Mouse (Mus musculus) erythroblast, embryonic 14.5 days (primary cell): ENCODE measurements around the gene Sumo1. TPM values are rescaled to one million over a fixed set of nuclear protein-coding genes. Genes with fewer than 3 reads are reported as not detected.

ENCODE experiments used
- H3K27me3 ChIP-seq: 2 replicates; pipeline ENCODE4 v1.6.1; 2012; ENCODE audit warnings: inconsistent platforms; ENCODE audit not compliant: control insufficient read depth
- H3K36me3 ChIP-seq: 2 replicates; pipeline ENCODE4 v1.6.1; 2012; ENCODE audit warnings: mild to moderate bottlenecking, inconsistent platforms; ENCODE audit not compliant: control insufficient read depth
- H3K4me1 ChIP-seq: 2 replicates; pipeline ENCODE4 v1.6.1; 2012; ENCODE audit warnings: inconsistent platforms; ENCODE audit not compliant: control insufficient read depth
- H3K4me3 ChIP-seq: replicated peaks from 2 replicates; pipeline ENCODE3; 2012; ENCODE audit warnings: moderate library complexity, mild to moderate bottlenecking, inconsistent platforms
- H3K9me3 ChIP-seq: 2 replicates; pipeline ENCODE4 v1.6.1; 2012; ENCODE audit warnings: low read length, inconsistent platforms, mixed read lengths; ENCODE audit not compliant: control insufficient read depth
- GATA1 ChIP-seq: IDR thresholded peaks from 2 replicates; pipeline ENCODE4 v1.6.1; 2012; ENCODE audit warnings: low read length, inconsistent platforms, mixed read lengths
- TAL1 ChIP-seq: IDR thresholded peaks from 3 replicates; pipeline ENCODE4 v1.6.1; 2012; ENCODE audit warnings: low read length, inconsistent platforms, mixed read lengths
- polyA plus RNA-seq: library from polyadenylated mRNA; stranded (reverse); fragments of >175 nt; gene quantifications from 2 replicates; pipeline ENCODE4 v1.2.3, GENCODE M21; 2012

The Sumo1 gene
- polyA plus RNA-seq, 1 experiment: 12.2 TPM

DNA sequence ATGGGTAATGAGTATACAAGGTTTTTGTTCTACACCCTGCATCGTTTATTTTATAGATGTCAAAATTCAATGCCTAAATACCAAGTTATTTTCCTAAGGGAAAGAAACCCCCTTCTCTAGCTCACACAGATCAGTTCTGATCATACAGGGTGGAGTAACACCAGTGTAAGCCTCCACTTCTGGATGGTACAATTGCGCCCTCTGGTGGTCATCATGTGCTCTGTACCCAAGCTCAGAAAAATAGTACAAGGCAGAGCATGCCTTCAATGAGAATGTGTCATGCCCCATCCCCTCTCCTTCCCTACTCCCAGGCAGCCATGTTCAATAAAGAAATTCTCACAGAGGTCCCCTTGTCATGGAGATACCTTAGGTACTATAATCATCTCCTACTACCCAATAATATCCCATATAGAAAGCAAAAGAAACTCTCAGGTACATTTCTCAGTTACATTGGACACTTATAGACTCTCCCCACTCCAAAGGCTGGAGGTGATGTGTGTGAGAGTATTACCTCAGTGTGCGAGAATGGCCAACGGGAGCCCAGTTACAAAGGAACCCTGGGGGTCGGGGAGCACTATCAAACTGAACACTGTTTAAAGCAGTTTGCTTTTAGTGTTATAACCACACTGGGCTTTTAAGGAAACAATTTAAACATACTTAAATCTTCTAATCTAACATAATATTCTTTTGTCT, 47.2 kb downstream of the Sumo1 start:
- no peak overlapping the region for H3K4me3 ChIP-seq
- TF ChIP-seq GATA1 (no peak), TAL1 (no peak)
- H3K9me3 ChIP-seq: no peaks in the 10 kb centered on the region
- 0 out of 2 replicates have a peak, but pooled peaks cover 1% of the 10 kb centered on the region for H3K4me1 ChIP-seq
- no peaks in the 10 kb centered on the region for H3K36me3 ChIP-seq
- H3K27me3 ChIP-seq: no peaks in the 10 kb centered on the region

DNA sequence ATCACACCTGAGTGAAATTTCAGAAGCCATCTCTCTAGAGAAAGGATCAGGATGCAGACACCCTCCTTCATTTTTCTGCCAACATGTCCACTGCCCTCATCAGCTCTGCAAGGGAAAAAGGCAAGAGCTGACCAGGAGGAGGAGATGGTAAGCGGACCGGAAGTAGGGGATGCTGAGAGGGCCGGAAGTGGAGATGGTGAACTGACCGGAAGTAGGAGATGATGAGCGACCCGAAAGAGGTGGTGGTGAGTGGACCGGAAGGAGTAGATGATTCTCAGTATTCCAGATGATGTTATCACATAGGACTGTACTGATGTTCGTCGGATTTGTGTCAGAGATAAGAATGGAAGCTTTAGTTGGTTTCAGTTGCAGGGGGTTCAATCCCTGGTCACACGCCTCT, 51.4 kb downstream of the Sumo1 start:
- no peaks in the 10 kb centered on the region for H3K36me3 ChIP-seq

DNA sequence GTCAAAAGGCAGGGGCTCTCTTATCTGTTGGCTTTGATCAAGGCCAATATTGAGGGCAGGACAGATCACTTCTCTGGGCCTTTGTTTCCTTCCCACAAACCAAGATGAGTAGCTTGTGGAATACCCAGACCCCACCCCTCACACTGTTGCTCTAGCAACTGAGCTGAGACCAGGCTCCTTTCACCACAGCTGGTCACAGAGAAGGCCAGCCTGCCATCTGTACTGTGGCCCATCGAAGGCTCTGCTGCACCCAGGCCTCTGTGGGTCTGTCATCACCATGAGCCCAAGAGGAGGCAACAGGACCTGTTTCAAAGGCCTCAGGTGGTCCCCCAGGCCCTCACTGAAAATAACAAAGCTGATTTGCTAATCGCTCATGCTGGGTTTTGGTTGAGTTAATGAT, 55.6 kb downstream of the Sumo1 start:
- no peak overlapping the region for H3K4me3 ChIP-seq
- no peaks in the 10 kb centered on the region for H3K27me3 ChIP-seq
- H3K9me3 ChIP-seq: no peaks in the 10 kb centered on the region
- no peaks in the 10 kb centered on the region for H3K4me1 ChIP-seq
- H3K36me3 ChIP-seq: no peaks in the 10 kb centered on the region
- TF ChIP-seq TAL1: no peak
- TF ChIP-seq GATA1: no peak

More for the DNA sequence above, 51.4 kb downstream of the Sumo1 start:
- Histone ChIP-seq H3K4me1 (no peaks in the 10 kb centered on the region), H3K9me3 (no peaks in the 10 kb centered on the region), H3K27me3 (no peaks in the 10 kb centered on the region), H3K4me3 (no peak overlapping the region)
- TF ChIP-seq TAL1 (no peak), GATA1 (no peak)

DNA sequence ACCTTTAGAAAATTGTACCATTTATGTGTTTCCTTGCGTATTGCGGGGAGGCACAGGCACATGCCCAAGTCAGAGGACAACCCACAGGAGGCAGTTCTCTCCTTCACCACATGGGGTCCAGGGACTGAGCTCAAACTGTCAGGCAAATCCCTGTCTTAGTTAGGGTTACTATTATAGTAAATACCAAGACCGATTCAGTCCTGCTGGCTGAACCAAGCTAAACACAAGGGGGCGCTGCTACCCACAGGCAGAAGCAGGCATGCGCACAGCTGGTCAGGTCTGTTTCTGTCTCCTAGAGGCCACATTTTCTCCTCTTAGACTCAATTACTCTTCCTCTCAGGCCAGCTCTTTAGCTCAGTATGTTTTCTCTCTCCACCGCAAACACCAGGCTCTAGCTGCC, 56.8 kb downstream of the Sumo1 start:
- no peaks in the 10 kb centered on the region for H3K9me3 ChIP-seq
- H3K4me3 ChIP-seq: no peak overlapping the region
- no peaks in the 10 kb centered on the region for H3K36me3 ChIP-seq
- H3K27me3 ChIP-seq: no peaks in the 10 kb centered on the region
- H3K4me1 ChIP-seq: no peaks in the 10 kb centered on the region
- no peak for TF ChIP-seq GATA1
- no peak for TF ChIP-seq TAL1

DNA sequence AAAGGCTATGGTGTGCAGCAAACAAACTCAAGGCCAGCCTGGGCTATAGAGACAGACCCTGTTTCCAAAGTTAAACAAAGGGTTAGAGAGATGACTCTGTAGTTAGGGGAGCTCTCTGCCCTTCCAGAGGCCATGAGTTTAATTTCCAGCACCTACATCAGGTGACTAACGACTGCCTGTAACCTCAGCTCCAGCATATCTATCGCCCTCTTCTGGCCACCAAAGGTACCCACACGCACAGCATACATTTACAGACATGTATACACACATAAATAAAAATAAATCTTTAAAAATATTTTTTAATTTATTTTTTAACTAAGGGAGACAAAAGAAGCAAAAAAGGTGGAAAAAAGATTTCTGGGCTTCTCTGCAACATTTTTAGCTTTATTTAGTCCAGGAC, 59.7 kb downstream of the Sumo1 start:
- no peaks in the 10 kb centered on the region for H3K27me3 ChIP-seq
- TF ChIP-seq GATA1 (no peak), TAL1 (no peak)
- H3K9me3 ChIP-seq: no peaks in the 10 kb centered on the region
- H3K36me3 ChIP-seq: no peaks in the 10 kb centered on the region
- H3K4me1 ChIP-seq: no peaks in the 10 kb centered on the region
- no peak overlapping the region for H3K4me3 ChIP-seq

DNA sequence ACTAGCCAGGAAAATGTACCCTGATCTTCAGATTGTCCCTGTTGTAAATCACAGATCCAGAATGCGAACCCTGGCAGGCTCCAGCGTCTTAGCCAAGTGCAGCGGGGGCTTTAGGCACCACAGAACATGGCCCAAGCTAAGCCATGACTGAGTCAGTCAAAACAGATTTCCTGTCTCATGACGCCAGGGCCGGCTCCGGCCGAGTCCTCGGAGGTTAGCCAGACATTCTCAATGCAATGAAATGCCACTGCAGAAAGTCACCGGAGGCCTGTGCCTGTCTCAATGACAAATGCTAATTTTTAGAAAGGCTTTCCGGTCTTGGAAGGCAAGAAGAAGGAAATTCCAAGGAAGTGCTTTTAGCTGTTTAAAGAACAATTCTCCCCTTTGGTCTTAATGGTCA, 60.7 kb downstream of the Sumo1 start:
- H3K27me3 ChIP-seq: no peaks in the 10 kb centered on the region
- no peak for TF ChIP-seq TAL1
- no peak for TF ChIP-seq GATA1
- no peaks in the 10 kb centered on the region for H3K36me3 ChIP-seq
- no peak overlapping the region for H3K4me3 ChIP-seq
- H3K9me3 ChIP-seq: no peaks in the 10 kb centered on the region
- no peaks in the 10 kb centered on the region for H3K4me1 ChIP-seq

DNA sequence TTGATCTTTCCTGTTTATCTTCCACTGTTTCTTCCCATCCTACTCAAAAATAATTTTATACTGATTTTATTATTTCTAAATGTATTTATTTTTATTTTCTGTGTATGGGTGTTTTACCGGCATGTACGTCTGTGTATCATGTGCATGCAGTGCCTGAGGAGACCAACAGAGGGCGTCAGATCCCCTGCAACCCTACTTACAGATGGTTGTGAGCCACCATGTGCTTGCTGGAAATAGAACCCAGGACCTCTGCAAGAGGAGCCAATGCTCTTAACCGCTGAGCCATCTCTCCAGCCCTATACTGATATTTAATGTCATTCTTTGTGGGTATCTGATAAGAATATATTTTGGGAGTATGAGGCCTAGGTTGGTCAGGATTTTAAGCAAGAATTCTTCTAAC, 61.2 kb downstream of the Sumo1 start:
- Histone ChIP-seq H3K9me3 (no peaks in the 10 kb centered on the region), H3K36me3 (no peaks in the 10 kb centered on the region), H3K4me3 (no peak overlapping the region), H3K4me1 (no peaks in the 10 kb centered on the region), H3K27me3 (no peaks in the 10 kb centered on the region)
- no peak for TF ChIP-seq TAL1
- no peak for TF ChIP-seq GATA1

DNA sequence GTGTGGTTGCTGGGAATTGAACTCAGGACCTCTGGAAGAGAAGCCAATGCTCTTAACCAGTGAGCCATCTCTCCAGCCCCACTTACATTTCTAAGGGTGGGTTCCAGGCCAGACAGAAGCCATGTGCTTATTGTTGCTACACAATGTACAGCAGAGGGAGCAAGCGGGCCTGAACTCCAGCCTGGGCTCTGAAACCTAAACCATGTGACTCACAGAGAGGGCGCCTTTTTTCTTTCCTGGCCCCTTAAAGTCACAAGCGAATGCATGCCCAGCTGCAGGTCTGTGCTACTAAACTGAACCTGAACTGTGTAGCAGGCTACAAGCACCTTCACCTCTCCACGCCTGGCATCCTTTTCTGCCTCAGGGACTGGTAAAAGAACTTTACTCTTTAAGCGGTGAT, 61.7 kb downstream of the Sumo1 start:
- TF ChIP-seq GATA1: no peak
- no peak for TF ChIP-seq TAL1
- H3K36me3 ChIP-seq: no peaks in the 10 kb centered on the region

DNA sequence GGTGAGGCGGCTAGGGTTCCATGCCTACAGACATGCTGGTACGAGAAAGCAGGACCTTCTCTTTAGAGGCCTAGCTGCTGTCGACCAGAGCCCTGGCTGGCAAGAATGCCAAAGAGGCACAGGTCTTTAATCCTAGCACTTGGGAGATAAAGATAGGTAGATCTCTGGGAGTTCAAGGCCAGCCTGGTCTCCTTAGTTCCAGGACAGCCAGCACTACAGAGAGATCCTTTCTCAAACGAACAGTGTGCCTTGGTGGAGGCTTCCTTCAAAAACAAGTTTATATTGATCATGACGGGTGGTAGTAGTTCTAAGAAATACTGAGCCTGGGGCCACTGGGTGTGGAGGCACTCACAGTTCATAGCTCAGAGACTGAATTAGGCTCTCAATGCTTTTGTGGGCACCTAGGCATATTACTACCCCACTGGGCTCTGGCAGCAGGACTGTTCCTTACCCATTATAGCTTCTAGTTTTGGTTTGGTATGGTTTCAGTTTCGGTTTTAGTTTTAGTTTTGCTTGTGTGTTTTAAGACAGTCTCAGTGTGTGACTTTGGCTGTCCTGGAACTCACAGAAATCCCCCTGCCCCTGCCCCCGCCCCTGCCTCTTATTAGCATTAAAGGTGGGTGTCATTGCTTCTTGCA, 62.4 kb downstream of the Sumo1 start:
- Histone ChIP-seq H3K9me3 (no peaks in the 10 kb centered on the region), H3K36me3 (no peaks in the 10 kb centered on the region), H3K27me3 (no peaks in the 10 kb centered on the region), H3K4me1 (no peaks in the 10 kb centered on the region; the same call in 1 of the 2 replicates), H3K4me3 (no peak overlapping the region)
- TF ChIP-seq TAL1: no peak
- no peak for TF ChIP-seq GATA1

More for the DNA sequence above, 61.7 kb downstream of the Sumo1 start:
- H3K4me3 ChIP-seq: no peak overlapping the region
- H3K9me3 ChIP-seq: no peaks in the 10 kb centered on the region
- H3K27me3 ChIP-seq: no peaks in the 10 kb centered on the region
- H3K4me1 ChIP-seq: no peaks in the 10 kb centered on the region
